ENCODE assay signal across 8 mouse cellular contexts in genomic region chr4:134510845-134511411, GRCm38 (mm10). TPM values are rescaled to one million over a fixed set of nuclear protein-coding genes. Genes with fewer than 3 reads are reported as not detected.
DNase-seq lines count a peak whose midpoint lies in the region; ATAC-seq and TF ChIP-seq lines count a peak whose summit lies in the region.

Gene Aunip, plus strand, starts transcription at chr4:134510999.

- H3K36me3 ChIP-seq in embryonic facial prominence, embryonic 14.5 days (ENCODE audit: control insufficient read depth, insufficient read depth, low read length): no peaks in the 10 kb centered on the region

- peak; percentile 95 for ATAC-seq in embryonic facial prominence, embryonic 14.5 days (ENCODE audit: low read depth)

- H3K4me3 ChIP-seq in bone marrow, adult 2 months (replicated peaks; ENCODE audit: control insufficient read depth, low read depth, low read length): peak within 1 kb of the TSS; percentile 90
- peak within 1 kb of the TSS; percentile 65 for H3K4me3 ChIP-seq in embryonic facial prominence, embryonic 14.5 days (ENCODE audit: low read depth, low read length)

- no peak for TF ChIP-seq CTCF in bone marrow, adult 2 months (IDR thresholded peaks at IDR 0.05; ENCODE audit: control insufficient read depth, insufficient read depth, low read length)

- H3K27me3 ChIP-seq in embryonic facial prominence, embryonic 14.5 days (replicated peaks; ENCODE audit: control insufficient read depth, insufficient read depth, low read length): no peaks in the 10 kb centered on the region

- under 1% methylated on average over 42 of the region's 42 CpGs for WGBS in bone marrow, adult 2 months
- WGBS in embryonic facial prominence, embryonic 14.5 days: under 1% methylated on average over 41 of the region's 42 CpGs

- H3K9me3 ChIP-seq in embryonic facial prominence, embryonic 14.5 days (ENCODE audit: control insufficient read depth, low read length): no peaks in the 10 kb centered on the region

- peak within 1 kb of the TSS; percentile 75 for H3K27ac ChIP-seq in bone marrow, adult 2 months (ENCODE audit: control insufficient read depth, insufficient read depth, low read depth, low read length, poor library complexity)
- H3K27ac ChIP-seq in embryonic facial prominence, embryonic 14.5 days (replicated peaks; ENCODE audit: low read depth, low read length): peak within 1 kb of the TSS; percentile 21; the same call in 1 of the 2 replicates

- peak within 1 kb of the TSS; percentile 85 for H3K4me2 ChIP-seq in embryonic facial prominence, embryonic 14.5 days (ENCODE audit: low read depth, low read length)

- DNase-seq in A20 (ENCODE audit: low read depth, low spot score) (peak; percentile 94), liver (peak; percentile 98)
- peak; percentile 97 for DNase-seq in embryonic facial prominence, embryonic 14.5 days (ENCODE audit: low spot score)
- peak; percentile 81 to 86 for DNase-seq in heart, adult 9 months (ENCODE audit: low spot score in 2 of 2)
- peak; percentile 92 for DNase-seq in kidney, adult 9 months
- DNase-seq in monocyte, adult 2 months (ENCODE audit: low read depth in 1 of 2, low spot score in 2 of 2): peak; percentile 38 to 62
- DNase-seq in spleen, postnatal 14 days (ENCODE audit: low spot score in 2 of 2): peak; percentile 76 to 83

- H3K4me1 ChIP-seq in bone marrow, adult 2 months (ENCODE audit: control insufficient read depth, insufficient read depth, low read length): peaks cover 1% of the 10 kb centered on the region; the same call in 1 of the 2 replicates
- H3K4me1 ChIP-seq in embryonic facial prominence, embryonic 14.5 days (ENCODE audit: control insufficient read depth, insufficient read depth, low read length): peaks cover 3% of the 10 kb centered on the region; the same call in 1 of the 2 replicates

- TF ChIP-seq POLR2A in bone marrow, adult 2 months (IDR thresholded peaks at IDR 0.05; ENCODE audit: borderline replicate concordance, control insufficient read depth, low read depth, low read length): peak; percentile 81; the same call in 1 of the 2 replicates

- peak within 1 kb of the TSS; percentile 70 for H3K9ac ChIP-seq in embryonic facial prominence, embryonic 14.5 days (ENCODE audit: low read depth, low read length)

RNA-seq across cellular contexts. Expression of gene Aunip, which starts in this region (rescaled TPM):
- polyA plus RNA-seq in bone marrow, adult 2 months (2011; ENCODE audit: insufficient read depth, insufficient read length, low replicate concordance, missing spikeins): 9.5 and 13.9 TPM in 2 replicates
- polyA plus RNA-seq in embryonic facial prominence, embryonic 14.5 days (2014; fragmentation: Nextera tagmentation; extraction: Ambion mirVana): 3.9 and 4.4 TPM in 2 replicates

Comparison
In these comparisons a context has a peak if more than half of its experiments do, and no peak if none do; other contexts are left out.
1. Peak in every context shown above with its lines: DNase-seq, ATAC-seq, H3K4me3 ChIP-seq and H3K27ac ChIP-seq.